Mouse (Mus musculus): ENCODE results near the gene Utf1. TPM values are rescaled to one million over a fixed set of nuclear protein-coding genes. Genes with fewer than 3 reads are reported as not detected.

Utf1 gene
- polyA plus RNA-seq, 1 experiment, result 0.08 TPM

DNA sequence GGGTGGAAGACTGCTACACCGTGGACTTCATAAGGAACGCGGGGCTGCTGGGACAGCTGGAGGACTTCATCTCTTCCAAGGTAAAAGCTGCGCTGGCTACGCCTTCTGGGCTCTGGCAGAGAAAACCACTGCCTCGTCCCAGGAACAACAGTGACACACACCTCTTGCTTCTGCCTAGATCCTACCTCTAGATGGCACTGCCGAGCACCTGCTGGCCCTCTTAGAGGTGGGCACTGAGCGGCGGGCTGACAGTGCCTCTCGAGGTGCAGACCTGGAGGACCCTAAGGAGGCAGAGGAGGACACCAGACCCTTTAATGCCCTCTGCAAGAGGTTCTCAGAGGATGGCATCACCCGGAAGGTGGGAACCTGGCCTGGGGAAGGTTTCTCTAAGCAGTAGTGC is 12.9 kb upstream of the Utf1 start:
- TF ChIP-seq POLR2A (IDR thresholded peaks at IDR 0.05; ENCODE audit: extremely low read depth, insufficient read depth, low read length) (no peak), CTCF (IDR thresholded peaks at IDR 0.05; ENCODE audit: extremely low read depth, insufficient read depth, low read length) (peak; percentile 55)
- H3K27ac ChIP-seq (ENCODE audit: insufficient read depth, low read length), result no peak overlapping the region
- no peak overlapping the region for H3K4me3 ChIP-seq (ENCODE audit: insufficient read depth, low read length)
- no peaks in the 10 kb centered on the region for H3K4me1 ChIP-seq (ENCODE audit: control insufficient read depth, insufficient read depth, low read length)

DNA sequence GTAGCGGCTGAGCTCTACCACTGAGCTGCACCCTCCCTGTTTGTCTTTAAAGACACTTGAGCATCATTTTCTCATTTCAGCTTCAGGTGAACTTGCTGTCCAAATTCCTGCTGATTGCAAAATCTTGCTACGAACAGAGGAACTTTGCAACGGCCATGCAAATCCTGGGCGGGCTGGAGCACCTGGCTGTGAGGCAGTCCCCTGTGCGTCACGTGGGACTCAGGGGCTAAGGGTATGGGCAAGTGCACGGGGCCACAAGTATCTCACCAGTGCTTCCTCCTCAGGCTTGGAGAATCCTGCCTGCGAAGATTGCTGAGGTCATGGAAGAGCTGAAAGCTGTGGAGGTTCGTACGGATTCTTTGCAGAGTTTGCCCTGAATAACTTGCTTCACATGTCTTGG is 6.9 kb upstream of the Utf1 start:
- TF ChIP-seq POLR2A (IDR thresholded peaks at IDR 0.05; ENCODE audit: extremely low read depth, insufficient read depth, low read length), result no peak
- no peak for TF ChIP-seq CTCF (IDR thresholded peaks at IDR 0.05; ENCODE audit: extremely low read depth, insufficient read depth, low read length)
- Histone ChIP-seq H3K4me1 (ENCODE audit: control insufficient read depth, insufficient read depth, low read length) (no peaks in the 10 kb centered on the region), H3K27ac (ENCODE audit: insufficient read depth, low read length) (no peak overlapping the region), H3K4me3 (ENCODE audit: insufficient read depth, low read length) (no peak overlapping the region)

DNA sequence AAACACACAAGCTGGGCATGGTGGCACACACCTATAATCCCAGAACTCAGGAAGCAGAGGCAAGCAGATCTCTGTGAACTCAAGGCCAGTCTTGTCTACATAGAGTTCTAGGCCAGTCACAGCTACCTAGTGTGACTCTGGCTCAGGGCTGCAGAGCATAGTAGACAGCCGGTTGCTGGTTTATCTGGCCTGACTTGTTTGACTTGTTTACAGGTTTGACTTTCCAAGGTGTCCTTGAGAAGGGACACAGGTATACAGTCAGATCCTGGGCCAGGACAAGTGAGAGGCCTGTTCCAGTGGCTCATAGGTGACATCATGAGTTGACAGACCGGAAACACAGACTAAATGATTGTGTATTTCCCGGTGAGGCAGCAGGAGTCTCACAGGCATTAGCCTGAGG is 6.5 kb upstream of the Utf1 start:
- Histone ChIP-seq H3K27ac (ENCODE audit: insufficient read depth, low read length) (no peak overlapping the region), H3K4me1 (ENCODE audit: control insufficient read depth, insufficient read depth, low read length) (no peaks in the 10 kb centered on the region), H3K4me3 (ENCODE audit: insufficient read depth, low read length) (no peak overlapping the region)
- no peak for TF ChIP-seq POLR2A (IDR thresholded peaks at IDR 0.05; ENCODE audit: extremely low read depth, insufficient read depth, low read length)
- TF ChIP-seq CTCF (IDR thresholded peaks at IDR 0.05; ENCODE audit: extremely low read depth, insufficient read depth, low read length), result no peak

DNA sequence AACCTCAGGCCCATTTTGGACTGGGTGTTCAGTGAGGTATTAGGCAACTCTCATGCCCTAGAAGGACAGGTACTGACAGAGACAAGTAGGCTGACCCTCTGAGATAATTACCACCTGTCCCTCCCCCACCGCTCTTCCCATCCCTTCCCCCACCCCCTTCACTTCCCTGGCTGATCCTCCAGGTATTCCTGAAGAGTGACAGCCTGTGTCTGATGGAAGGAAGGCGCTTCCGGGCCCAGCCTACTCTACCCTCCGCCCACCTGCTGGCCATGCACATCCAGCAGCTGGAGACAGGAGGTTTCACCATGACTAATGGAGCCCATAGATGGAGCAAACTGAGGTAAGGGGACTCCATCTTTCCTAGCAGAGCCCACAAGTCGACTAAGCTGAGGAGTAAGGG is 5.8 kb upstream of the Utf1 start:
- Histone ChIP-seq H3K4me3 (ENCODE audit: insufficient read depth, low read length) (no peak overlapping the region), H3K27ac (ENCODE audit: insufficient read depth, low read length) (no peak overlapping the region), H3K4me1 (ENCODE audit: control insufficient read depth, insufficient read depth, low read length) (no peaks in the 10 kb centered on the region)
- TF ChIP-seq POLR2A (IDR thresholded peaks at IDR 0.05; ENCODE audit: extremely low read depth, insufficient read depth, low read length) (no peak), CTCF (IDR thresholded peaks at IDR 0.05; ENCODE audit: extremely low read depth, insufficient read depth, low read length) (no peak)

DNA sequence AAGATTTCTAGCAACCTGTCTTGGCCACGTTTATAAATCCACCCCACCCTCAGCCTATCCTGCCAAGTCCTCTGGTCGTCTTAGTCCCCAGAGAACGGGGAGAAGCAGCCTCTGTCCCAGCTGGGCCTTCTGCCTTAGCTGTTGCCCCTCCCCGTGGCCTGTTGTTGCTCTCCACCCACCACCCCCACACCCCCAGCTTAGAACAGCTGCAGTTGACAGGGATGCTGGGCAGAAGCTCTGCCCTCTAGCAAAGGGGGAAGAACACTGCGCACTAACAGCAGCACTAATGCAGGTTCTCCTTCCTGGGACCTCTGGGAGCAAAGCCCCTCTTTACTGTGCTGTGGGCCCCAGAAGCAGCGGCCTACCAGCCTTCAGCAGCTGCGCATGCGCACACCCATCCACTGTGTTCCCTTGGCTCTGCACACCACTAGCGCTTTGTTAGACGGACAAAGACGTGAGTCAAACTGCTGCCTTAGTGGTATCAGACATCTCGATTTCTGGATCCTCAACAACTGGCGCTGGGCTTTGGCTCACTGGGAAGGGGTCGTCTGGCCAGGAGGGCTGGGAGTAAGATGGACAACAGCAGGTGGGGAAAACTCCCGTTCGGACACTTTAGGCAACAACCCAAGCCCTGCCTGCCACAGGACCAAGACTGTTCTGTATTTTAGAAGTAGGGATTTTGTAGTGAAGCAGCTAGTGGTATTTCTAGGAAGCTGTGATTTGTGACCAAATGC is 2.9 kb upstream of the Utf1 start:
- no peak for TF ChIP-seq POLR2A (IDR thresholded peaks at IDR 0.05; ENCODE audit: extremely low read depth, insufficient read depth, low read length)
- TF ChIP-seq CTCF (IDR thresholded peaks at IDR 0.05; ENCODE audit: extremely low read depth, insufficient read depth, low read length), result no peak

DNA sequence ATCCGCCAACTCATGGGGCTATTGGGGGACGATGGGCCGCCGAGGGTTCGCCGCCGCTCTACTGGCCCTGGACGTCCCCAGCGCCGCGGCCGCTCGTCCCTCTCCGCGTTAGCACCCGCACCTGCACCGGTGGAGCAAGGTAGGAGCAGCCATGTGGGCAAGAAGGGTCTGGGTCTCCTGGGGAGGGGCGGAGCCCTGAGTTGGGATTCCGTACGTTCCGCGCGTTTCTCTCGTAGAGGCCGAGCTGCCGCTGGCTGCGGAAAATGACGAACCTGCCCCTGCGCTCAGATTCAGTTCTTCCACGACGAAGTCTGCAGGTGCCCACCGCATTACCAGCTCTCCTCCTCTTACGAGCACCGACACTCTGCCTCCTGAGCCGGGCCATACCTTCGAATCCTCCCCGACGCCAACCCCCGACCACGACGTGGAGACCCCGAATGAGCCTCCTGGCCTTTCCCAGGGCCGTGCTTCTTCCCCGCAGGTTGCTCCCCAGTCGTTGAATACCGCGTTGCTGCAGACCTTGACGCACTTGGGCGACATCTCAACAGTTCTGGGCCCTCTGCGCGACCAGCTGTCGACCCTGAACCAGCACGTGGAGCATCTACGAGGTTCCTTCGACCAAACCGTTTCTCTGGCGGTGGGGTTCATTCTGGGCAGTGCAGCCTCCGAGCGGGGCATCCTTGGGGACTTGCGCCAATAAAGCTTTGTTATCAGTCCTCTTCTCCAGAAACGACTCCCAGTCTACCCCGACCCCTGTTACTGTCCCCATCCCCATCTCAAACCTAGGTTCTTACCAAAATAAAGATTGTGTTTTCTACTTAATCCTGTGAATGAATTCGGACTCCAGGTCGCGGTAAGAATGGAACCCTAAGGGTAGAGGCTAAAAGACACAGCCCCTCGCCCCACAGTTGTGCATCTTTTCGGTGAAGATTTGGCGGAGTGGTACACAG is 977 bp downstream of the Utf1 start:
- TF ChIP-seq POLR2A (IDR thresholded peaks at IDR 0.05; ENCODE audit: extremely low read depth, insufficient read depth, low read length) (no peak), CTCF (IDR thresholded peaks at IDR 0.05; ENCODE audit: extremely low read depth, insufficient read depth, low read length) (no peak)
- Histone ChIP-seq H3K27ac (ENCODE audit: insufficient read depth, low read length) (no peak overlapping the region), H3K4me3 (ENCODE audit: insufficient read depth, low read length) (no peak overlapping the region; the same call in 1 of the 2 replicates), H3K4me1 (ENCODE audit: control insufficient read depth, insufficient read depth, low read length) (no peaks in the 10 kb centered on the region)

More for the DNA sequence above, 2.9 kb upstream of the Utf1 start:
- Histone ChIP-seq H3K4me1 (ENCODE audit: control insufficient read depth, insufficient read depth, low read length) (no peaks in the 10 kb centered on the region), H3K4me3 (ENCODE audit: insufficient read depth, low read length) (no peak overlapping the region), H3K27ac (ENCODE audit: insufficient read depth, low read length) (no peak overlapping the region)

DNA sequence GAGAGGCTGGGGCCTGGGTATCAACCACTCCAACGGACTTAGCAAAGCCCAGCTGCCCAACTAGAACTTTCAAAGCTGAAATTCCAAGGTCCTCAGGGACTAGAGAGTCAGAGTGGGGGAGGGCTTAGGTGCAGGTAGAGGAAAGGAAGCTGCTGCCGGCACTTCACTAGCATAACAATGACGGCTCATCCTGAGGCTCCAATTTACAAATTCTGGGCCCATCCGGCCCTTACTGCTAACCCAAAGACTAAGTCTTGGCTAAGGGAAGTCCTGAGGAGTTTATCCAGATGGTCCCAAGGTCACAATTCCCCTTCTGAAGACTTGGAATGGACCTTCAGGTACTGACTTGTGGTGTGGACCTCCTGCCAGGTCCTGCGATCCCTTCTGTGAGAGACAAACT is 1.9 kb downstream of the Utf1 start:
- Histone ChIP-seq H3K4me1 (ENCODE audit: control insufficient read depth, insufficient read depth, low read length) (no peaks in the 10 kb centered on the region), H3K4me3 (ENCODE audit: insufficient read depth, low read length) (no peak overlapping the region), H3K27ac (ENCODE audit: insufficient read depth, low read length) (no peak overlapping the region)
- TF ChIP-seq POLR2A (IDR thresholded peaks at IDR 0.05; ENCODE audit: extremely low read depth, insufficient read depth, low read length) (no peak), CTCF (IDR thresholded peaks at IDR 0.05; ENCODE audit: extremely low read depth, insufficient read depth, low read length) (no peak)

DNA sequence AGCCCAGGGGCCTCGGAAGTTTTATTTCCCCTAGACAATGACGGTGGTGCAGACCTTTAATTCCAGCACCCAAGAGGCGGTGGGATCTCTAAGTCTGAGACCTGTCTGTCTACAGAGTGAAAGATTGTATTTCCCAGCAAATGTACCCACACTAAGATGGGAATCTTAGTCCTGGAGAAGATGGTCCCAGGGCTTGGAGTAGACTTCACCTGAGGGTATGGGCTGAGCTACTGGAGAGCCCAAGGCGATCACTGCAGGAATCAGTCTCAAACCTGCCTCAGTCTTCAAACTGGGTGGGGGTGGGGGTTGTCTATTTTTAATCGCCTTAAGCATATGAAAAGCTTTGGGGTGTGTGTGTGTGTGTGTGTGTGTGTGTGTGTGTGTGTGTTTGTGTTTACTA is 2.4 kb downstream of the Utf1 start:
- no peak overlapping the region for H3K27ac ChIP-seq (ENCODE audit: insufficient read depth, low read length)
- TF ChIP-seq CTCF (IDR thresholded peaks at IDR 0.05; ENCODE audit: extremely low read depth, insufficient read depth, low read length) (no peak), POLR2A (IDR thresholded peaks at IDR 0.05; ENCODE audit: extremely low read depth, insufficient read depth, low read length) (no peak)
- no peak overlapping the region for H3K4me3 ChIP-seq (ENCODE audit: insufficient read depth, low read length)
- no peaks in the 10 kb centered on the region for H3K4me1 ChIP-seq (ENCODE audit: control insufficient read depth, insufficient read depth, low read length)

DNA sequence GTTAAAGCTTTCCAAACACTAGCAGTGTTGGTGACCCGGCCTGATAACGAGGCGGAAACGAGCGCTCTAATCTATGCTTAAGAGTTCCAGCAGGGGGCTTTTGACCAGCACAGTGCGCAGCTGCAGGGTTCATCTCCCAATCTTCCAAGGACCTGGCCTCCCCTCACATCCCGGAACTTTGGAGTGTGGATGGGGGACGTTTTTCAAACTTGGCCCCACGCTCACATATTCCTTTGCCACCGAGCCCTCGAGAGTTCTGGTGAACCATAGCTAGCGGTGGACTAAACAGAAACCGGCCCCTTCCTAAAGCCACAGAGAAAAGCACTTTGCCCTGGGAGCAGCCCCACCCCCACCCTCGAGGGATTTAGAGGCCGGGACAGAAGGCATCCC is 6.3 kb downstream of the Utf1 start:
- no peak for TF ChIP-seq POLR2A (IDR thresholded peaks at IDR 0.05; ENCODE audit: extremely low read depth, insufficient read depth, low read length)
- TF ChIP-seq CTCF (IDR thresholded peaks at IDR 0.05; ENCODE audit: extremely low read depth, insufficient read depth, low read length), result no peak
- Histone ChIP-seq H3K4me1 (ENCODE audit: control insufficient read depth, insufficient read depth, low read length) (no peaks in the 10 kb centered on the region), H3K27ac (ENCODE audit: insufficient read depth, low read length) (no peak overlapping the region), H3K4me3 (ENCODE audit: insufficient read depth, low read length) (peak overlapping the region; percentile 34)
